Mouse (Mus musculus): Measurements from ENCODE around the gene Slc12a3.

Gene Slc12a3

GRCm38 (mm10) chr8:94375551-94375991 lies 46.6 kb downstream of the Slc12a3 start:
- no peak for DNase-seq (ENCODE audit: extremely low spot score)

DNA sequence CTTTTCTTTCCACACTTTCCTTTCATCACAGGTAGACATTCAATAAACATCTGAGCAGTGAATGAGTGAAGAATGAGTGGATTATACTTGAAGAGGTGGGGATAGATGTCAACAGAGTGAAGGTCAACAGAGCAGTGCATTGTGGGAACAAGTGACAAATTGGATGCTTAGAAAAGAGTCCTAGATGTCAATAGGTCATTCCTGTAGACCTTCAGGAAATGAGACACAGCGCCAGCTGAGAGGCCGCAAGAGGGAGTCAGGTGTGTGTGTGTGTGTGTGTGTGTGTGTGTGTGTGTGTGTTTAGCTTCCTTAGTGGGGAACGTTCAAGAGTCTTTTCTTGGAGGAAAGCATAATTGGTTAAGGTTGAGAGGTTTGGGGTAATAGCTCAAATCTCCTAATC lies 47.2 kb downstream of the Slc12a3 start:
- DNase-seq (ENCODE audit: extremely low spot score) = no peak

DNA sequence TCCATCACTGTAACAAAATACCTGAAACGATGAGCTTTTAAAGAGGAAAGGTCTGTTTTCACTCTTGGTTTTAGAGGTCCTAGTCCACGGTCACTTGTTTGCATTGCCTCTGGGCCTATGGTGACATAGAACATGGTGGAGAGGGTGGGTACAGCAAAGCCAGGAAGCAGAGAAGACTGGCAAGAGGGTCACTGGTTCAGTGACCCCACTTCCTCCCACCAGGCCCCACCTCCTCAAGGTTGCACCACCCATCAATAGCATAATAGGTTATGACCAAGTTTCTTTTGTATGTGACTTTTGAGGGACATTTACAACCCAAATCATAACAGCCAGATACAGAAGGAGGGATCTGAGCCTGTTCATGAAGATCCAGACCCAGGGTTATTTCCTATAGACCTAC lies 47.6 kb downstream of the Slc12a3 start:
- no peak for DNase-seq (ENCODE audit: extremely low spot score)

GRCm38 (mm10) chr8:94377031-94377430 lies 48.0 kb downstream of the Slc12a3 start:
- DNase-seq (ENCODE audit: extremely low spot score) = no peak

DNA sequence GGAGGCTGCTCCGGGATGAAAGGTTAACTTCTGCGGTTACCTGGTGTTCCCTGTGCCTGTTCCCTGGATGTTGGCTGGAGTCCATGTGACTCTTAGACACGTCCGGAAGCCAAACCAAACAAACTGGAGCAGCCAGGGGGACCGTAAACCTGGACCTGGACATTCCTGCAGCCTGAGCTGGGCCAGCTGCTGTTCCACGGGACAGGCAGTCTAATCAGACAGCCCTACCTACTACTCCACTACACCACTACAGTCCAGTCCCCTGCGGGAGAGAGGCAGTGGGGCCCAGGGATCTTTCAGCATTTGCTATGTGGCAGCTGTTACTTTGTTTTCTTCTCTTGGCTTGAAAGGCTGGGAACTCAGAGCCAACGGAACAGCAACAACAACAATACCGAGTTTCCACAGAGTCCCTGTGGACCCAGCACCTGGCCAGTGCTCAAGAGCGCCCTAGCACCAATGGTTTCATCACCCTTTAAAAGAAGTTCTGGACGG lies 48.8 kb downstream of the Slc12a3 start:
- DNase-seq (ENCODE audit: extremely low spot score) = no peak

GRCm38 (mm10) chr8:94378763-94379415 lies 49.9 kb downstream of the Slc12a3 start:
- no peak for DNase-seq (ENCODE audit: extremely low spot score)

DNA sequence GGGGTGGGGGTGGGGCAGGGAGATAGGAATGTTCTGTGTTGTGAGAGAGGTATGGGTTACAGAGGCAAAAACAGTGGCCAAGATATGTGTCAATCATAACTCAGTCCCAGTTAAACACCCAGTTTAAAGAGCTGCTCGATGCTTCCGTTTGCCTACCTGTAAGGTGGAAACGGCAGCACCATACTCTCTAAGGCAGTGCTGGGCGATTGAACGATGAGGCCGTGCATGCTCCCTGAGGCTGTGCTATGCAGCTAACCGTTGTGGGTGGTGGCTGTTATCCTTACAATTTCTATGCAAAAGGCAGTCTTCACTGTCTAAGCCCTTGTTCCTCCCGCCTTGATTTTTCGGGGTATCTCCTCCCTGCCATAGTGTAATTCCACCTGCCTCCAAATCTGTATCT lies 50.7 kb downstream of the Slc12a3 start:
- DNase-seq (ENCODE audit: extremely low spot score) = no peak

- no peak for DNase-seq (ENCODE audit: extremely low spot score)
Observed at GRCm38 (mm10) chr8:94384166-94384565, 55.2 kb downstream of the Slc12a3 start.

GRCm38 (mm10) chr8:94385506-94386213 lies 56.7 kb downstream of the Slc12a3 start:
- no peak for DNase-seq (ENCODE audit: extremely low spot score)

DNA sequence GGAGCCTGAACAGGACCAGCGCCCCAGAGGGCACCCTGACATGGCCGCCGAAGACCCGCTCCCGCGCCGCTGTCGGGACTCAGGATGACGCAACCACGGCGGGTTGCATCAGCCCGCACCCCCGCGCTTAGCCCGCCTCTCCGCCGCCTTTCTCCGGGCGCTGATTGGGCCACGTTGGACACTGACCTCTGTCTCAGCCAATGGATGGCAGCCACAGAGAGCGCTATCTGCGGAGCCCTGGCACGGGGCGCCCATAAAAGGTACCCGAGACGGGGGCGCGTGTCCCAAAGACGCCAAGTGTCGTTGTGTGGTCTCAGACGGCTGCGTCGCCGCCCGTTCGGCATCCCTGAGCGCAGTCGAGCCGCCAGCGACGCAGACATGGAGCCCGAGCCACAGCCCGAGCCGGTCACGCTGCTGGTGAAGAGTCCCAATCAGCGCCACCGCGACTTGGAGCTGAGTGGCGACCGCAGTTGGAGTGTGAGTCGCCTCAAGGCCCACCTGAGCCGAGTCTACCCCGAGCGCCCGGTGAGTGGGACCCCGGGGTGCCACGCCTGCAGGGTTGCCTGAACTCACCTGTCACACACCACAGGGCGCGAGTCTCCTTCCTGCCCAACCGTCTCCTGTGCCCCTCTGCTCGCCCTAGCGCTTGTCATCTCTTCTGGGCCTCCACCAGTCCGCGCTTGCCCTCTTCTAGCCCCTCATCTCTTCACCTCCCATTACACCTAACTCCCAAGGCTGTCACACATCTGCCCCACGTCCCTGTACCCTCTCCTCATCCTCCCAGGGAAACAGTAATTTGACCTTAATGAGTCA lies 57.4 kb downstream of the Slc12a3 start, which contains the start of gene Herpud1:
Gene Herpud1 (plus strand): TSS at position 225 of the 813 bp plus-strand sequence.
- DNase-seq (ENCODE audit: extremely low spot score) = peak; percentile 95

DNA sequence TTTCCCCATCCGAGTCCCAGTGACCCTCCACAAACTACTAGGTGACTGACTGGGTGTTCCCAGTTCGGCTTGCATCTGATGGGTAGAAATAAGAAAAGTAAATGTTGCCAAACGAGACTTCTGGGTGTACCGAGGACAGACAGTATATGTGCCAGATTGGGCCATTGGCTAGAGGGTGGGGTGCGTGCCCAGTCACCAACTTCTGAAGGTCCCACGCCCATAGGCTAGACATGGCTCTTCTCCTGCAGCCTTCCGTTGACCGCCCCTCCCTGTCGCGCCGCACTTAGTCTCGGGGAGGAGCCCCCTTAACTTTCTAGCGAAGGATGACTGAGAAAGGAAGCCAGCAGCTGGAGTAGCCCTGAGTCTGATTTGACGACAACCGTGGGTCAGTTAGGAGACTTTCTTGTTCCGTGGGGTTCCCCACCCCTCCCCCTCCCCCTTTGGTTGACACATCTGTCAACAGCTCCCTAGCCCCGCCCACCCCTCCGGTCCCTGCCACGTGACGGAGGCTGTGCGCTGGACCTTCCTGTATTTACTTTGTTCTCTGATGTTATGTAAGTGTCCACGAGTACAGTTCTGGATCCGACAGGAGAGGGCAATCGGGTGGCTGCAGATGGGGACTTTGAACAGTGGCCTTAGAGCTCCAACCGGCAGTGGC lies 58.2 kb downstream of the Slc12a3 start:
- DNase-seq (ENCODE audit: extremely low spot score) = peak; percentile 80

DNA sequence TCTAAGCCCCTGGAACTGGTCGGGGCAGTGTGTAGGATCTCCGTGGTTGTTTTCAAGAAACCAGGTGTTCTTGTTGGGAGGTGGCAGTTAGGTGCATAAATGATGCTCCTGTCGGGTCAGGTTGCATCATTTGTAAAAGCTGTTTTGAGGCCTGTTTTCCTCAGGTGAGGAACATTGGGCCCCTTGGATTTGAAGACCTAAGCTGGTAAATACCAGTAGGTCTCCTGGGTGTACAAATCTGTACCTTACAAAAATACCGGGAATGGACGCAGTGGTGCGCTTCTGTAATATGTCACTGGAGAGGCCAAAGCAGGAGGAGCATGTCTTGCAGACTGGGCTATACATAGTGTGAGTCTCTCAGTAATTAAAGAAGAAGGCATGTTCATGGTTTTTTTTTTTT lies 58.8 kb downstream of the Slc12a3 start:
- DNase-seq (ENCODE audit: extremely low spot score) = no peak

DNA sequence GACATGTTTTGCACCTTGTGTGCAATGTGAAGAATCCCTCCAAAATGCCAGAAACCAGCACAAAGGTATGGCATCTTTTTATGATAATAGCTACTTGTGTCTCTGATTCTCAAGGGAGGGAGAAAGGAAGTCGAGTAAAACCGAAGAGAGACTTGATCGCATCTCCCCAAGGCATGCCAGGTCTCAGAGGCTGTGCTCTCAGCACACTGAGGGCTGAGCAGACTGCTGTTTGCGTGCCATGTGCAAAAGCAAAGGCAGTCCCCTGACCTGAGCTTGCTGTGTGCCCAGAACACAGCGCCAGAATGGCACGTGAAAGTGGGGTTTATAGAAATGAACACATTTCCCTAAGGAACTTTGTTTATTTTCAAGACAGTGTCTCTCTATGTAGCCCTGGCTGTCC lies 60.5 kb downstream of the Slc12a3 start:
- no peak for DNase-seq (ENCODE audit: extremely low spot score)

DNA sequence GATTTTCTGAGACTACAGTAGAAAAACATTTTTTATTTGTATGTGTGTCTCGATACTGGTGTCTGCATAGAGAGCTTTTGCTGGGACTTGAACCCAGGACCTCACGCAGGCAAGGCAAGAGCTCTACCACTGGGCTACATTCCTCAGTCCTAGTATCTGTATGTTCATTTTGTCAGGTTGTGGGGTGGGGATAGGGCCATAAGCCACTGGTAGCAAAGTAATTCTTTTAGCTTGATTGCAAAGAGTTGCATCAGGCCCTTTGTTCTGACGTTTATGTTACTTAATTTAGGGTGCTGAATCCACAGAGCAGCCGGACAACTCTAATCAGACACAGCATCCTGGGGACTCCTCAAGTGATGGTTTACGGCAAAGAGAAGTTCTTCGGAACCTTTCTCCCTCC lies 61.4 kb downstream of the Slc12a3 start:
- no peak for DNase-seq (ENCODE audit: extremely low spot score)

DNA sequence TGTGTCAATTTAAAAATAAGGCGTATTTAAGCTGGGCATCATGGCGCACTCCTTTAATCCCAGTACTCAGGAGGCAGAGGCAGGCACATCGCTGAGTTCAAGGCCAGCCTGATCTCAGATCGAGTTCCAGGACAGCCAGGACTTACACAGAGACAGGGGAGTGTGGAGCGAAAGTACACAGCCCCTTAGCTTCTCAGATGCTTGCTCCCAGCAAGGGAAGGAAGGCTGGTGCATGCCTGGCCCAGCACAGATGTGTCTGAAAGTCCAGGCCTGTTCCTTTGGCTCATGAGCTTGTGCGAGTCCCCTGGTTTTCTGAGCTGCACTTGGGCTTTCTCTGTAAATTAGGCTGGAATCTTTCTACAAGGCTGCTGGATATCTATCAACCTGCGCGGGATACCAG lies 61.9 kb downstream of the Slc12a3 start:
- no peak for DNase-seq (ENCODE audit: extremely low spot score)

DNA sequence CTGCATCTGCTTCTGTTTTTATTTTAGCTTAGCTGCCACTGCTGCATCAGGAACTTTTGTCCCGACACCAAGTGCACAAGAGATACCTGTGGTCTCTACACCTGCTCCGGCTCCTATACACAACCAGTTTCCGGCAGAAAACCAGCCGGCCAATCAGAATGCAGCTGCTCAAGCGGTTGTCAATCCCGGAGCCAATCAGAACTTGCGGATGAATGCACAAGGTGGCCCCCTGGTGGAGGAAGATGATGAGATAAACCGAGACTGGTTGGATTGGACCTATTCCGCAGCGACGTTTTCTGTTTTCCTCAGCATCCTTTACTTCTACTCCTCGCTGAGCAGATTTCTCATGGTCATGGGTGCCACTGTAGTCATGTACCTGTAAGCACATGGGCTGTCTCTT lies 63.1 kb downstream of the Slc12a3 start:
- DNase-seq (ENCODE audit: extremely low spot score) = peak; percentile 27

DNA sequence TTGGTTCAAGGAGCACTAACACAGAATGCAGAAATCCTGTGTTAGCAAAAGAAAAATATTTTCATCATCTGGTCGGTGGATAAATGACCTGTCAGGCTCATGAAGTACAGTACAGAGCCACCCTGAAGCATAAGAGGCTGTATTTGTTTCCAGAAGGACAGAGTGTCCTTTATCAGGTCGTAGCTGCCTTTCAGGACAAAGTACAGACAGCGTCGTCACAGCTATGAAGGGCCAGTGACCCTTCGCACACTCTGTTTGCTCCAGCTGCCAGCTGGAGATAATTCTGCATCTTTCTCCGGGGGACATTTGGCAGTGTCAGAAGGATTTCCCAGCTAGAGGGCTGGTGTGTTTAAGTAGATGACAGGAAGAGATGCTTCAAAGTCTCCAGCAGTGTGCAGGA lies 63.6 kb downstream of the Slc12a3 start:
- no peak for DNase-seq (ENCODE audit: extremely low spot score)

GRCm38 (mm10) chr8:94395851-94396540 lies 67.0 kb downstream of the Slc12a3 start:
- DNase-seq (ENCODE audit: extremely low spot score) = no peak

DNA sequence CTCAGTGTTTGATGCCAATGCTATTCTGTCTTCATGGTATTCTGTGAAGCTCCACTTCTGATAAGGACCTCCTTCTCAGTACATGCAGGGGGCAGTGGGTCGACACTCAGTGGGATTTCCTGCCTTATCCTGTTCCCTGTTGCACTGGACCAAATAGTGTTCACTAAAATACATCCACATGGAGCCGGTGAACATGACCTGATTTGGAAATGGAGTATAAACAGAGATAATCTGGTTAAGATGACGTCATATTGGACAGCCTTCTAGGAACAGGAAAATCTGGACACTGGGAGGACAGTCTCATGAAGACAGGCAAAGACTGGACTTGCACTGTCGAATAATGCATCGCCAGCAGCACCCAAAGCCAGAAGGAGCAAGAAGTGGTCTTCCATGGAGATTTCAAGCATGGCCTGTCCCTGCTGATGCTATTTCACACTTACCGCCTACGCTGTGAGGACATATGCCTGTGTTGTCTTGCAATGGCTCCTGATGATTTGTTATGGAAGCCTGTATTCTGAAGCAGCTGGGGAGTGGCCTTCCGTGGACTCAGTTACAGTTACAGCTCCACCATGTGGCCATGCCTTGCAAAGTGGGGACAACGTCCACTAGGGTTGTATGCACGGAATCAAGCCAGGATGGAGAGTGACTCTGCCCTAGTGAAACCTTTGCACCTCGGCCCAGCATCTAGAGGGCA lies 68.1 kb downstream of the Slc12a3 start:
- DNase-seq (ENCODE audit: extremely low spot score) = peak; percentile 19

DNA sequence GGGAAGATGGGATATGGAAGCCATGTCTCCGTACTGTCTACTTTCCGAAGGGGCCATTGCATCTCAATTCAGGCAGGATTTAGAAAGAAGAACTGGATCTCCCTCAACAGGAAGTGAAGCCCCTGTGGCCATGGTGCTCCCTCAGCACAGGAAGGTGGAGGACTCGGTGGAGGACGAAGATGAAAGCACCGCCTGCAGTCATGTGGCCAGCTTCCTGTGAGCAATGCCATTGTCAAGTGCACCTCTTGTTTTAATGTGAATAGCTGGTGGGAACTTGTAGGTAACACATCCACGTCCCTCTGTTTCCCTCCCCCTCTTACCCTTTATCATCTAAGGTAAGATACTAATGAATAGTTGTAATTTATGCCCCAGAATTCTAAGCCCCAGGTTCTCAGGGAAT lies 69.6 kb downstream of the Slc12a3 start:
- DNase-seq (ENCODE audit: extremely low spot score) = no peak
